Mouse (Mus musculus): ENCODE results near the gene Car5a. TPM values are rescaled to one million over a fixed set of nuclear protein-coding genes. Genes with fewer than 3 reads are reported as not detected.

Car5a gene
- polyA plus RNA-seq, 1 experiment from 2014 or later = not detected

DNA sequence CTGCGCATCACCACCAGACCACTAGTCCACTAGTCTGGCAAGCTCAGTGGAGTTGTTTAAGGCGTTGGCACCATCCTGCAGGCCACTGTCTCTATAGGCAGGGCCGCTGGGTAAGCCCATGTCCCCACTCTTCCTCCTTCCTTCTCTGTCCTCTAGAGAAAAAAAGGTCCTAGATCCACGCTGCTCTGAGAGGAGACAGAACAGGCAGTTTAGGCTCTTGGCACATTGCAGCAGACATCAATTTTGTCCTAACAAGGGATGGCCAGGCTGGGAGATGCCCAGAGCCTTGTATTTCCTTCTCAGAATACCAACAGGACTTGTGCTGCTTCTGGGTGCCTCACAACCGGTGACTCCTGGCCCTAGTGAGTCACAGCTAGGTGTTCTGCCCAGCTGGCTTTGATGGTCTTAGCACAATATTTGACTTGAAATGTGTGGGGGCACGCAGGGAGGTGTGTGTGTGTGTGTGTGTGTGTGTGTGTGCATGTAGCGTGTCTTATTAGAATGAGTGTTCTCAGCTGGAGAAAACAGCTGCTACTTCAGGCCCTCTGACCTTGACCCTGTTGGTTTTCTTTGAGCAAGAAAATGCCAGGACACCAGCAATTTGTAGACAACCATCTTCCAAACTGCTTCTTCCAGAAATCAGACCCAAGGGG lies 66.8 kb downstream of the Car5a start:
- WGBS = 82% methylated on average over 7 of the region's 7 CpGs
- no peak for DNase-seq

DNA sequence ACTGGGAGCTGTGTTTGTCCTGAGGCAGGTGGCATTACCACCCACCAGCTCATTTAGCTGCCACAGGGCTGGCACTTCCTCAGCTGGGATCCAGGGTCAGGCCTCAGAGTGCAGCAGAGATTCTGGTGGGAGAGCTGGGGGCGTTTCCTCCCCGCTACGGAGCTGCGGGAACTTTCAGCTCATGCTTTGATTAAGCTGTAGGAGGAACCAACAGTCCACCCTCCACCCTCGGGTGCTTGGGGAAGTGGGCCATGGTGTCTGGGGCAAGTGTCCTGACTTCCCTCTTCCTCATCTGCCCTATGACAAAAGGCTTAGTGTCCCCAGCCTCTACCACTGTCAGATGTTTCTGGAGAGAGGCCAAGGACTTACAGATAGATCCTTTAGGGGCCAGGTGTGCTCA lies 67.5 kb downstream of the Car5a start:
- 71% methylated on average over 5 of the region's 5 CpGs for WGBS
- no peak overlapping the region for H3K9ac ChIP-seq (replicated peaks; ENCODE audit: low read length)
- no peak overlapping the region for H3K4me3 ChIP-seq (replicated peaks; ENCODE audit: low read depth, low read length)
- H3K4me1 ChIP-seq (ENCODE audit: control insufficient read depth, insufficient read depth, low read length) = peaks cover 5% of the 10 kb centered on the region; the same call in 1 of the 2 replicates
- H3K9me3 ChIP-seq (ENCODE audit: control insufficient read depth, low read length) = no peaks in the 10 kb centered on the region
- no peak overlapping the region for H3K4me2 ChIP-seq (ENCODE audit: low read length)
- DNase-seq (no peak), ATAC-seq (ENCODE audit: low FRiP score, low TSS enrichment) (no peak)
- no peak overlapping the region for H3K27ac ChIP-seq (replicated peaks; ENCODE audit: low read depth, low read length)
- H3K27me3 ChIP-seq (ENCODE audit: control insufficient read depth, insufficient read depth, low read length) = no peaks in the 10 kb centered on the region
- H3K36me3 ChIP-seq (ENCODE audit: control insufficient read depth, insufficient read depth, low read length) = peaks cover 7% of the 10 kb centered on the region; the same call in 1 of the 2 replicates

More for the DNA sequence above, 66.8 kb downstream of the Car5a start:
- Histone ChIP-seq H3K9me3 (ENCODE audit: control insufficient read depth, low read length) (no peaks in the 10 kb centered on the region), H3K4me2 (ENCODE audit: low read length) (no peak overlapping the region), H3K27ac (replicated peaks; ENCODE audit: low read depth, low read length) (no peak overlapping the region), H3K36me3 (ENCODE audit: control insufficient read depth, insufficient read depth, low read length) (peaks cover 13% of the 10 kb centered on the region; the same call in 1 of the 2 replicates), H3K4me1 (ENCODE audit: control insufficient read depth, insufficient read depth, low read length) (no peaks in the 10 kb centered on the region), H3K4me3 (replicated peaks; ENCODE audit: low read depth, low read length) (no peak overlapping the region), H3K27me3 (ENCODE audit: control insufficient read depth, insufficient read depth, low read length) (no peaks in the 10 kb centered on the region), H3K9ac (replicated peaks; ENCODE audit: low read length) (no peak overlapping the region)
- no peak for ATAC-seq (ENCODE audit: low FRiP score, low TSS enrichment)

DNA sequence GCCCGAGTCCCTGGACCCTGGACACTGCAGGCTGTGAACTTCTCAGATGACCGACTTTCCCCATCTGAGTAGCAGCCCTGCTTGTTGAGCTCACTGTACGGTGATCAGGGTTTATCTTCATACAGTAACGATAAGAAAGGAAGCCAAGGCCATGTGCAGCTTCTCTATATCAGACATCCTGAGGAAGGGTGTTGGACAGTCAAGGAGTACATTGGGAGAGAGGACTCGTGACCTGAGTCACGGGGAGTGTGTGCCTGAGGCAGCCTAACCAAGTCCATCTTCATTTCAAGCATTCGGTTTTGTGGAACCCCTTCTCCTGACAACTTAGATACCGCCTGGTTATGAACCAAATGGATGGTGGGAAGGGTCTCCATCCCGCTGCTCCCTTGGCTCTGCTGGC lies 69.2 kb downstream of the Car5a start:
- Histone ChIP-seq H3K4me2 (ENCODE audit: low read length) (no peak overlapping the region), H3K27ac (replicated peaks; ENCODE audit: low read depth, low read length) (no peak overlapping the region), H3K9me3 (ENCODE audit: control insufficient read depth, low read length) (no peaks in the 10 kb centered on the region), H3K36me3 (ENCODE audit: control insufficient read depth, insufficient read depth, low read length) (no peaks in the 10 kb centered on the region), H3K4me1 (ENCODE audit: control insufficient read depth, insufficient read depth, low read length) (peaks cover 9% of the 10 kb centered on the region; the same call in 1 of the 2 replicates), H3K4me3 (replicated peaks; ENCODE audit: low read depth, low read length) (no peak overlapping the region), H3K9ac (replicated peaks; ENCODE audit: low read length) (no peak overlapping the region), H3K27me3 (ENCODE audit: control insufficient read depth, insufficient read depth, low read length) (no peaks in the 10 kb centered on the region)
- 87% methylated on average over 9 of the region's 9 CpGs for WGBS
- ATAC-seq (ENCODE audit: low FRiP score, low TSS enrichment) = no peak
- DNase-seq = no peak

DNA sequence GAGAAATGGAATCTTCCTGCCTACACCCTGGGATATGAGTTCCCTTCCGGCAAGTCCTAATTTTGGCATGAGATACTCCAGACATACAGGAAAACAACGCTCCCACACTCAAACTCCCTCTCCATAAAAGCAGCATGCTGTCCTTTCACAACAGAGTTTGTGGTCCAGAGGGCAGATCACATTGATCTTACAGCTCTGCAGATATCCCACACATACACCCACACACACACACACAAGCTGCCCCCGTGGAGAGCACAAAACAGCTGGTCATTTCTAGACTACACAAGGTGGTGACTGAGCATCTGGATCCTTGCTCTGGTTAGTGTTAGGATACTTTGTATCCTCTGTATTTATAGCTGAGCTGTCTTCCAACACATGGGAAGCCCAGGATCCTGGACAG lies 69.7 kb downstream of the Car5a start:
- Histone ChIP-seq H3K27ac (replicated peaks; ENCODE audit: low read depth, low read length) (no peak overlapping the region), H3K4me1 (ENCODE audit: control insufficient read depth, insufficient read depth, low read length) (peaks cover 9% of the 10 kb centered on the region; the same call in 1 of the 2 replicates), H3K9me3 (ENCODE audit: control insufficient read depth, low read length) (no peaks in the 10 kb centered on the region), H3K4me2 (ENCODE audit: low read length) (no peak overlapping the region), H3K27me3 (ENCODE audit: control insufficient read depth, insufficient read depth, low read length) (no peaks in the 10 kb centered on the region), H3K36me3 (ENCODE audit: control insufficient read depth, insufficient read depth, low read length) (no peaks in the 10 kb centered on the region), H3K4me3 (replicated peaks; ENCODE audit: low read depth, low read length) (no peak overlapping the region), H3K9ac (replicated peaks; ENCODE audit: low read length) (no peak overlapping the region)
- DNase-seq (no peak), ATAC-seq (ENCODE audit: low FRiP score, low TSS enrichment) (no peak)
- WGBS = 76% methylated on average over 3 of the region's 3 CpGs

GRCm38 (mm10) chr8:121874031-121874430 lies 70.7 kb downstream of the Car5a start:
- 72% methylated on average over 9 of the region's 9 CpGs for WGBS
- Histone ChIP-seq H3K9me3 (ENCODE audit: control insufficient read depth, low read length) (no peaks in the 10 kb centered on the region), H3K27ac (replicated peaks; ENCODE audit: low read depth, low read length) (no peak overlapping the region), H3K36me3 (ENCODE audit: control insufficient read depth, insufficient read depth, low read length) (no peaks in the 10 kb centered on the region), H3K27me3 (ENCODE audit: control insufficient read depth, insufficient read depth, low read length) (no peaks in the 10 kb centered on the region), H3K9ac (replicated peaks; ENCODE audit: low read length) (no peak overlapping the region), H3K4me1 (ENCODE audit: control insufficient read depth, insufficient read depth, low read length) (peaks cover 9% of the 10 kb centered on the region; the same call in 1 of the 2 replicates), H3K4me3 (replicated peaks; ENCODE audit: low read depth, low read length) (no peak overlapping the region), H3K4me2 (ENCODE audit: low read length) (no peak overlapping the region)
- ATAC-seq (ENCODE audit: low FRiP score, low TSS enrichment) (no peak), DNase-seq (peak; percentile 50)

DNA sequence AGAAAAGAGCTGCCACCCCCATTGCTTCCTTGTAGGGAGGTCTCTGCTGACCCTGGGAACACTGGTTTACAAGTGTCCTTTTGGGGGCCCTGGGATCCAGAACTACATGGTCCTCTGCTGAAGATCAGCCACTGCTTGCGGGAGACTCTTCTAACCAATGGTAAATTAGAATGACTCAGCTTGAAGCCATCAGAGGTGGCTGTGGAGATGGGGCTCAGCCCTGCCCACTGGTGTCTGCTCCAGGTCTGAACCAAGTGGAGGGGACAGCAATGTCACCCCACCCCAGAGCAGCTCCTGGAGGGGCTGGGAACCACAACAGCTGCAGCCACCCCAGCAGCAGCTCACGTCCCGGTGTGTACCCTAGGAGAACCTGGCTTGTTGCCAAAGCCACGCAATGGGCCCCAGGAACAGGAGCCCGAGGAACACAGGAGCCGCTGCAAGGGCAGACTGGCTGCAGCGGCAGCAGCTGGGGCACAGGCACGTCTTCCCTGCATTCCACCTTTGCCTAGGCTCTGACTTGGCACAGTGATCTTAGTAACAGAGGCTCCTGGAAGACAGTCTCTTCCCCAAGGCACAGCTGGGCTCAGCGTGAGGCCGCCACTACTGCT lies 72.8 kb downstream of the Car5a start:
- 37% methylated on average over 10 of the region's 10 CpGs for WGBS
- Histone ChIP-seq H3K4me3 (replicated peaks; ENCODE audit: low read depth, low read length) (no peak overlapping the region), H3K27ac (replicated peaks; ENCODE audit: low read depth, low read length) (no peak overlapping the region), H3K36me3 (ENCODE audit: control insufficient read depth, insufficient read depth, low read length) (no peaks in the 10 kb centered on the region), H3K4me1 (ENCODE audit: control insufficient read depth, insufficient read depth, low read length) (peaks cover 9% of the 10 kb centered on the region; the same call in 1 of the 2 replicates), H3K4me2 (ENCODE audit: low read length) (no peak overlapping the region), H3K9ac (replicated peaks; ENCODE audit: low read length) (no peak overlapping the region), H3K9me3 (ENCODE audit: control insufficient read depth, low read length) (no peaks in the 10 kb centered on the region), H3K27me3 (ENCODE audit: control insufficient read depth, insufficient read depth, low read length) (no peaks in the 10 kb centered on the region)
- DNase-seq (peak; percentile 40), ATAC-seq (ENCODE audit: low FRiP score, low TSS enrichment) (no peak)

- peaks cover 9% of the 10 kb centered on the region; the same call in 1 of the 2 replicates for H3K4me1 ChIP-seq (ENCODE audit: control insufficient read depth, insufficient read depth, low read length)
- ATAC-seq (ENCODE audit: low FRiP score, low TSS enrichment) (no peak), DNase-seq (no peak)
- no peak overlapping the region for H3K4me3 ChIP-seq (replicated peaks; ENCODE audit: low read depth, low read length)
- H3K4me2 ChIP-seq (ENCODE audit: low read length) = no peak overlapping the region
- no peak overlapping the region for H3K27ac ChIP-seq (replicated peaks; ENCODE audit: low read depth, low read length)
- WGBS = 94% methylated on average over 2 of the region's 2 CpGs
- H3K9ac ChIP-seq (replicated peaks; ENCODE audit: low read length) = no peak overlapping the region
- no peaks in the 10 kb centered on the region for H3K27me3 ChIP-seq (ENCODE audit: control insufficient read depth, insufficient read depth, low read length)
- no peaks in the 10 kb centered on the region for H3K36me3 ChIP-seq (ENCODE audit: control insufficient read depth, insufficient read depth, low read length)
- no peaks in the 10 kb centered on the region for H3K9me3 ChIP-seq (ENCODE audit: control insufficient read depth, low read length)
These were observed 74.5 kb downstream of the Car5a start for GRCm38 (mm10) chr8:121870190-121870589.

- H3K36me3 ChIP-seq (ENCODE audit: control insufficient read depth, insufficient read depth, low read length) = no peaks in the 10 kb centered on the region
- H3K27me3 ChIP-seq (ENCODE audit: control insufficient read depth, insufficient read depth, low read length) = no peaks in the 10 kb centered on the region
- WGBS = 73% methylated on average over 7 of the region's 7 CpGs
- no peak for ATAC-seq (ENCODE audit: low FRiP score, low TSS enrichment)
- H3K4me1 ChIP-seq (ENCODE audit: control insufficient read depth, insufficient read depth, low read length) = peaks cover 9% of the 10 kb centered on the region; the same call in 1 of the 2 replicates
- H3K4me3 ChIP-seq (replicated peaks; ENCODE audit: low read depth, low read length) = no peak overlapping the region
- H3K9me3 ChIP-seq (ENCODE audit: control insufficient read depth, low read length) = no peaks in the 10 kb centered on the region
- H3K27ac ChIP-seq (replicated peaks; ENCODE audit: low read depth, low read length) = no peak overlapping the region
- DNase-seq = no peak
- H3K9ac ChIP-seq (replicated peaks; ENCODE audit: low read length) = no peak overlapping the region
- H3K4me2 ChIP-seq (ENCODE audit: low read length) = no peak overlapping the region
These were observed 75.8 kb downstream of the Car5a start for GRCm38 (mm10) chr8:121868896-121869295.

DNA sequence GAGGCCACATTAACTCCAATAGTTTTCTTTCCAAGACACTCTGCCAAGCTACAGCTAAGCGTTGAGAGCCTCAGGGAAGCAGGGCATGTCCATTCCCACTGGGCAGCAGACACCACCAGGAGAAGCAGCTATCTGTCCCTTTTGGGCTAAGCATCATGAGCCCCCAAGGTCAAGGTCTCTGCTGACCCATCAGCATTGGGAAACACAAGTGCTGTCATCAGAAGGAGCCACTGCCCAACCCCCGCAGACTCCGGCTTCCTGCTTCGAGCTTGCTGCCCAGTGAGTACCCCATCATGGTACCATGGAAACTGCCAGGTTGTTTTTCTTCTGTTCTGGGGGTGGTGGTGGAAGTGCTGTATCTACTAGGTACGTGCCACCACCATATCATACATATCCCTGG lies 76.5 kb downstream of the Car5a start:
- DNase-seq = no peak
- Histone ChIP-seq H3K36me3 (ENCODE audit: control insufficient read depth, insufficient read depth, low read length) (no peaks in the 10 kb centered on the region), H3K27ac (replicated peaks; ENCODE audit: low read depth, low read length) (no peak overlapping the region), H3K4me3 (replicated peaks; ENCODE audit: low read depth, low read length) (no peak overlapping the region), H3K9ac (replicated peaks; ENCODE audit: low read length) (no peak overlapping the region), H3K4me2 (ENCODE audit: low read length) (no peak overlapping the region), H3K9me3 (ENCODE audit: control insufficient read depth, low read length) (no peaks in the 10 kb centered on the region), H3K27me3 (ENCODE audit: control insufficient read depth, insufficient read depth, low read length) (no peaks in the 10 kb centered on the region), H3K4me1 (ENCODE audit: control insufficient read depth, insufficient read depth, low read length) (peaks cover 9% of the 10 kb centered on the region; the same call in 1 of the 2 replicates)
- WGBS = 91% methylated on average over 5 of the region's 5 CpGs
- ATAC-seq (ENCODE audit: low FRiP score, low TSS enrichment) = no peak

All from midbrain, embryonic 14.5 days (tissue).